Mouse (Mus musculus): Measurements from ENCODE around the gene Tyms. TPM values are rescaled to one million over a fixed set of nuclear protein-coding genes. Genes with fewer than 3 reads are reported as not detected.

Gene Tyms
- polyA plus RNA-seq, 1 experiment from 2014 or later = 321 TPM

- Histone ChIP-seq H3K27ac (replicated peaks) (peak overlapping the region; percentile 86), H3K36me3 (0 out of 2 replicates have a peak, but pooled peaks cover 8% of the 10 kb centered on the region), H3K9me3 (replicated peaks) (no peaks in the 10 kb centered on the region), H3K4me1 (peaks cover 92% of the 10 kb centered on the region), H3K27me3 (ENCODE audit: low read depth, poor library complexity, severe bottlenecking) (peaks cover 86% of the 10 kb centered on the region), H3K4me3 (peak overlapping the region; percentile 46)
- DNase-seq (ENCODE audit: low spot score) = peak; percentile 32
- WGBS = 13% methylated on average over 2 of the region's 2 CpGs
Measured at GRCm38 (mm10) chr5:30109899-30110298, 36.5 kb upstream of the Tyms start.

GRCm38 (mm10) chr5:30108233-30108632, 34.8 kb upstream of the Tyms start:
- 53% methylated on average over 6 of the region's 6 CpGs for WGBS
- no peak for DNase-seq (ENCODE audit: low spot score)
- peak overlapping the region; percentile 89 for H3K27ac ChIP-seq (replicated peaks)
- 0 out of 2 replicates have a peak, but pooled peaks cover 6% of the 10 kb centered on the region for H3K36me3 ChIP-seq
- H3K4me1 ChIP-seq = peaks cover 79% of the 10 kb centered on the region
- peaks cover 82% of the 10 kb centered on the region for H3K27me3 ChIP-seq (ENCODE audit: low read depth, poor library complexity, severe bottlenecking)
- no peaks in the 10 kb centered on the region for H3K9me3 ChIP-seq (replicated peaks)
- peak overlapping the region; percentile 71 for H3K4me3 ChIP-seq

GRCm38 (mm10) chr5:30107611-30108041, 34.2 kb upstream of the Tyms start:
- Histone ChIP-seq H3K4me1 (peaks cover 76% of the 10 kb centered on the region), H3K27me3 (ENCODE audit: low read depth, poor library complexity, severe bottlenecking) (peaks cover 77% of the 10 kb centered on the region), H3K4me3 (peak overlapping the region; percentile 71), H3K36me3 (0 out of 2 replicates have a peak, but pooled peaks cover 3% of the 10 kb centered on the region), H3K27ac (replicated peaks) (peak overlapping the region; percentile 89), H3K9me3 (replicated peaks) (no peaks in the 10 kb centered on the region)
- peak; percentile 55 for DNase-seq (ENCODE audit: low spot score)
- 2% methylated on average over 5 of the region's 5 CpGs for WGBS

- peak; percentile 82 for DNase-seq (ENCODE audit: low spot score)
- Histone ChIP-seq H3K27me3 (ENCODE audit: low read depth, poor library complexity, severe bottlenecking) (peaks cover 73% of the 10 kb centered on the region), H3K27ac (replicated peaks) (peak overlapping the region; percentile 89), H3K36me3 (no peaks in the 10 kb centered on the region), H3K4me1 (peaks cover 76% of the 10 kb centered on the region), H3K9me3 (replicated peaks) (no peaks in the 10 kb centered on the region), H3K4me3 (peak overlapping the region; percentile 71)
- under 1% methylated on average over 7 of the region's 7 CpGs for WGBS
Measured at GRCm38 (mm10) chr5:30107186-30107585, 33.8 kb upstream of the Tyms start.

- WGBS = 18% methylated on average over 2 of the region's 2 CpGs
- Histone ChIP-seq H3K36me3 (no peaks in the 10 kb centered on the region), H3K27me3 (ENCODE audit: low read depth, poor library complexity, severe bottlenecking) (peaks cover 69% of the 10 kb centered on the region), H3K9me3 (replicated peaks) (no peaks in the 10 kb centered on the region), H3K4me1 (peaks cover 73% of the 10 kb centered on the region), H3K27ac (replicated peaks) (peak overlapping the region; percentile 89), H3K4me3 (peak overlapping the region; percentile 71)
- no peak for DNase-seq (ENCODE audit: low spot score)
Measured at GRCm38 (mm10) chr5:30106756-30107155, 33.3 kb upstream of the Tyms start.

GRCm38 (mm10) chr5:30105668-30106300, 32.4 kb upstream of the Tyms start, which contains the start of gene 3110082J24Rik:
TSS of gene 3110082J24Rik (minus strand) at chr5:30106086.
- no peaks in the 10 kb centered on the region for H3K9me3 ChIP-seq (replicated peaks)
- no peaks in the 10 kb centered on the region for H3K36me3 ChIP-seq
- under 1% methylated on average over 29 of the region's 29 CpGs for WGBS
- H3K27me3 ChIP-seq (ENCODE audit: low read depth, poor library complexity, severe bottlenecking) = peaks cover 64% of the 10 kb centered on the region
- H3K27ac ChIP-seq (replicated peaks) = peak within 1 kb of the TSS; percentile 89
- DNase-seq (ENCODE audit: low spot score) = peak; percentile 59
- H3K4me3 ChIP-seq = peak within 1 kb of the TSS; percentile 71
- H3K4me1 ChIP-seq = peaks cover 63% of the 10 kb centered on the region

GRCm38 (mm10) chr5:30104841-30105667, 31.6 kb upstream of the Tyms start, which contains the start of gene Garem2:
TSS of gene Garem2 (plus strand) at chr5:30105161.
- under 1% methylated on average over 65 of the region's 65 CpGs for WGBS
- peak; percentile 70 for DNase-seq (ENCODE audit: low spot score)
- H3K27ac ChIP-seq (replicated peaks) = peak within 1 kb of the TSS; percentile 89
- peaks cover 56% of the 10 kb centered on the region for H3K4me1 ChIP-seq
- no peaks in the 10 kb centered on the region for H3K9me3 ChIP-seq (replicated peaks)
- no peaks in the 10 kb centered on the region for H3K36me3 ChIP-seq
- peak within 1 kb of the TSS; percentile 71 for H3K4me3 ChIP-seq
- H3K27me3 ChIP-seq (ENCODE audit: low read depth, poor library complexity, severe bottlenecking) = peaks cover 64% of the 10 kb centered on the region

GRCm38 (mm10) chr5:30104339-30104738, 30.9 kb upstream of the Tyms start:
- peaks cover 57% of the 10 kb centered on the region for H3K27me3 ChIP-seq (ENCODE audit: low read depth, poor library complexity, severe bottlenecking)

GRCm38 (mm10) chr5:30103340-30103739, 29.9 kb upstream of the Tyms start:
- H3K4me1 ChIP-seq = peaks cover 39% of the 10 kb centered on the region
- H3K4me3 ChIP-seq = no peak overlapping the region
- H3K9me3 ChIP-seq (replicated peaks) = no peaks in the 10 kb centered on the region
- no peaks in the 10 kb centered on the region for H3K36me3 ChIP-seq
- 84% methylated on average over 3 of the region's 3 CpGs for WGBS
- peaks cover 47% of the 10 kb centered on the region for H3K27me3 ChIP-seq (ENCODE audit: low read depth, poor library complexity, severe bottlenecking)
- no peak for DNase-seq (ENCODE audit: low spot score)
- H3K27ac ChIP-seq (replicated peaks) = no peak overlapping the region

More at GRCm38 (mm10) chr5:30104339-30104738, 30.9 kb upstream of the Tyms start:
- Histone ChIP-seq H3K27ac (replicated peaks) (peak overlapping the region; percentile 89), H3K4me3 (peak overlapping the region; percentile 71), H3K36me3 (no peaks in the 10 kb centered on the region), H3K9me3 (replicated peaks) (no peaks in the 10 kb centered on the region), H3K4me1 (peaks cover 49% of the 10 kb centered on the region)
- peak; percentile 78 for DNase-seq (ENCODE audit: low spot score)
- under 1% methylated on average over 12 of the region's 12 CpGs for WGBS

GRCm38 (mm10) chr5:30098260-30098659, 24.8 kb upstream of the Tyms start:
- Histone ChIP-seq H3K27me3 (ENCODE audit: low read depth, poor library complexity, severe bottlenecking) (peaks cover 2% of the 10 kb centered on the region; the same call in 1 of the 2 replicates), H3K36me3 (no peaks in the 10 kb centered on the region), H3K9me3 (replicated peaks) (no peaks in the 10 kb centered on the region), H3K4me3 (no peak overlapping the region), H3K27ac (replicated peaks) (no peak overlapping the region), H3K4me1 (no peaks in the 10 kb centered on the region)
- DNase-seq (ENCODE audit: low spot score) = no peak
- WGBS = 91% methylated on average over 1 of the region's 1 CpGs

GRCm38 (mm10) chr5:30095731-30096130, 22.3 kb upstream of the Tyms start:
- WGBS = 81% methylated on average over 6 of the region's 6 CpGs
- H3K36me3 ChIP-seq = no peaks in the 10 kb centered on the region
- no peak overlapping the region for H3K4me3 ChIP-seq
- no peaks in the 10 kb centered on the region for H3K9me3 ChIP-seq (replicated peaks)
- no peak overlapping the region for H3K27ac ChIP-seq (replicated peaks)
- DNase-seq (ENCODE audit: low spot score) = no peak
- no peaks in the 10 kb centered on the region for H3K4me1 ChIP-seq
- H3K27me3 ChIP-seq (ENCODE audit: low read depth, poor library complexity, severe bottlenecking) = no peaks in the 10 kb centered on the region

- H3K4me1 ChIP-seq = no peaks in the 10 kb centered on the region
- H3K36me3 ChIP-seq = no peaks in the 10 kb centered on the region
- H3K27me3 ChIP-seq (ENCODE audit: low read depth, poor library complexity, severe bottlenecking) = no peaks in the 10 kb centered on the region
- 64% methylated on average over 2 of the region's 2 CpGs for WGBS
- no peak for DNase-seq (ENCODE audit: low spot score)
- no peak overlapping the region for H3K4me3 ChIP-seq
- no peak overlapping the region for H3K27ac ChIP-seq (replicated peaks)
- H3K9me3 ChIP-seq (replicated peaks) = no peaks in the 10 kb centered on the region
Measured at GRCm38 (mm10) chr5:30094399-30094798, 21.0 kb upstream of the Tyms start.
